Mouse (Mus musculus) kidney, adult 11 months (tissue): ENCODE measurements around the gene Odf3l1.
A peak's percentile ranks its signal among the peaks of the same experiment; 100 is the strongest.

Experiments used
- DNase-seq: peaks from one replicate; pipeline ENCODE4 v3.0.0; 2022

Odf3l1 gene

DNA sequence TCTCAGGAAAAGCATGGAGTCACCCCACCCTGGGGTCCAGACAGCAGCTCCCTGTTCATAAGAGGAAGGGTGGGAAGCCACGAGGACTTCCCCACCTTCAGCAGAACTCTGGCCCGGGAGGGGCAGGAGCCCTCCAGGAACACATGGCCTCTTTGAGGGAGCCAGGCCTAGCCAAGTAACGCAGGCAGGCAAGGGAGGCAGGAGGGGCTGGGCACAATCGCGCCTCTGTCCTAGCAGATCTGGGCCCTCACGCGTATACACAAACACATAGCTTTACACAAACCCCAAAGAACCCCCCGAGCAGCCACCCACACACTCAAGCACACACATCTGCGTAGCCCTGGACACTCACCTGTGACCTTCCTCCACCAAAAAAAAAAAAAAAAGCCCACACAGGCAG, 16.3 kb upstream of the Odf3l1 start:
- DNase-seq: no peak

DNA sequence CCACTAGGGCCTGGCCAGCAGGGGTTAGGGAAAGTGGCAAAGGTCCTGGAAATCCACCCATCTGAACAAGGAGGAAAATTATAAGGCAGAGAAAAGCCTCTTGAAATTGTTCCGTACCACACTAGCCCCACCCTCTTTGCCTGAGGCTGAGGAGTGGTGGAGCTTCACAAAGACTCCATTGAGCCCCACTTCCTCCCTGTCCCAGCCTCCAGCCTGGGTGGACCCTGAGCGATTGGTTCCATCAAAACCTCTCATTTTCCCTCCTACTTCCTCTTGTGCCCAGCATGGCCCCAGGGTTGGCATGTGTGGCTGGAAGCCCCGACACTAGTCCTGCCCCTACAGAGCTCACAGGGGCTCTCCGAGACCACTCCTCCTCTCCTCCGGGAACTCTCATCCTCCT, 12.8 kb upstream of the Odf3l1 start:
- DNase-seq: no peak

GRCm38 (mm10) chr9:56876784-56877183, 12.3 kb upstream of the Odf3l1 start:
- DNase-seq: peak; percentile 63

DNA sequence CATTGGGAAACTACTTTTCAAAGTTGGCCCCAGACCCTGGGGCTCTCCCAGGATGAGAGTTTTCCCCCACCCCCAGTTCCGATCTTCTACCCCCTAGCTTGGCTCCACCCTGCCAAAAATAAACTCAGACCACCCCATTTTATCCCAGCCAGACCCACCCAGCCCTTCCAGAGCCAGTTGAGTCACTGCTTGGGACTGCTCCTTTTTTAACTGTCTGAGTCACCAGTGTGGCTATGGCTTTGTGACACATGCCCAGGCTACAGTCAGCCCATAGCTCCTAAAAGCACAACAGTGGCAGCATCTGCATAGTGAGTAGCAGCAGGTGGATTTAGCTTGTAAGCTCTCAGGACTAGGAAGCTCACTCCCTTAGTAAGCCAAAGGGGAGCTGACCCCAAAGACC, 8.6 kb upstream of the Odf3l1 start:
- DNase-seq: no peak

DNA sequence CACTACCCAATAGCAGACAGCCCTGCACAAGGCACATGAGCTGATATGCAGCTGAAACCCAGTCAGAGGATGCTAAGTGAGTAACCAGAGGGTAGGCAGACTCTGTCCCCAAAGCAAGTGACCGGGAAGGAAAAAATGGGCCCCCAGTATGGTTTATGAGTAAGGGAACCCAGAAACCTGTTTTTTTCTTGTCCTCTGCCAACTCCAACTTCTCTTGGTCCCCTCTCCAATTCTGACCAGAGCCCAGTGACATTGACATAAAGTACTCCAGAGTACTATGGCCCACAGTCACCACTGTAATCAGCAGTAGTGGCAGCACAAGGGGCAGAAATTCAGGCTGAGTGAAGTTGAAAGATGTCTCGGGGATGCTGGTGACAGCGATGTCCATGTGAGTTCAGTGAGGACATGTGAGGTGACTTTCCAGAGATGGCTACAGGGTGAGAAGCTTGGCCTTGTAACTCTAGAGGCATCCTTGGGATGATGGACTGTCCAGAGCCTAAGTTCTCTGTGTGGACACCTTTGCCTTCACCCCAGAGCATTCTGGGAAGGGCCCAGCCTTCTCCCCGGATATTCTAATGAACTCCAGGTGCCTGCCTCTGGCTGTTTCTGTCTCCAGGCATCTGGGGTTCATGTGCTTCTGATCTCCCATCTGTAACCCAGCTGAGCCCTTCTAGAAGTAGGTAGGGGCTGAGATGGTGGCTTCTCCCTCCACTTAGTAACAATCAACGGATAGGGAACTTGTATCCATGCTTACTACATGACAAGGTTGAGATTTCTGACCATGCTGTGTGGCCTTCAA, 7.8 kb upstream of the Odf3l1 start:
- no peak for DNase-seq

DNA sequence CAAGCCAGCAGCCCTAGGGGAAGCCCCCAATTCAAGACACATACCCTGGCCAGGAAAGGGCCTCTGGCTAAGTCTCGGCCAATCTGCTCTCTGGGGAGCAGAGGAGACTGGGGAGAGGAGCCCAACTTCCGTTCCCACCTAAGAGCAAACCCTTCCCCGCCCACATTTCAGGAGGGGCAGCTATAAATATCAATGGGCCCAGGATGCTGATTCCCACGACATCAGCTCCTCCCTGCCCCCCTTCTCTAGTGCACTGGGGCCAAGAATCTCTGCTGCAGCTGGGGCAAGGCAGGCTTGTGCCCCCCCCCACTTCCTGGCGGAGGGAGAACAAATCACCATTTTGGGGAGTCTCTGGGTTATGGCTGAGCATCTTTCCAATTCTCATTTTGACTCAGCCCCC, 6.7 kb upstream of the Odf3l1 start:
- DNase-seq: no peak

DNA sequence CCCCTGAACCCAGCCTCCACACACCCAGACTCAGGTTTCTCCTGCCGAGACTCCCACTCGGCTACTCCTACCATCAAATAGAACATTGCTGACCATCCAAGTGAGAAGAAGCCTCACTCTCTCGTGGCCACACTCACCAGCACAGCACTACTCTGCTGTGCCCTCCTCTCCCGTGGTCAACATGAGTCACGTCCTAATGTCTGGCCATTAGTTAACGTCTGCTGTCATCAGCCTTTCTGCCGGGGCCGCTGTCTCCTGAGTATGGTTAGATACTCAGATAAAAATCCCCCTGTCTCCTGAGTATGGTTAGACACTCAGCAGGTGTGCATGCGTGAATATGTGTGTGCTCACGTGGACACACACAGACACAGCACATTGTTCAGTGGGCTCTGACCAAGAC, 6.3 kb upstream of the Odf3l1 start:
- no peak for DNase-seq

- peak; percentile 93 for DNase-seq
Measured at GRCm38 (mm10) chr9:56869552-56869951, 5.1 kb upstream of the Odf3l1 start.

GRCm38 (mm10) chr9:56868292-56868691, 3.8 kb upstream of the Odf3l1 start:
- no peak for DNase-seq

GRCm38 (mm10) chr9:56866430-56866829, 2.0 kb upstream of the Odf3l1 start:
- DNase-seq: no peak

DNA sequence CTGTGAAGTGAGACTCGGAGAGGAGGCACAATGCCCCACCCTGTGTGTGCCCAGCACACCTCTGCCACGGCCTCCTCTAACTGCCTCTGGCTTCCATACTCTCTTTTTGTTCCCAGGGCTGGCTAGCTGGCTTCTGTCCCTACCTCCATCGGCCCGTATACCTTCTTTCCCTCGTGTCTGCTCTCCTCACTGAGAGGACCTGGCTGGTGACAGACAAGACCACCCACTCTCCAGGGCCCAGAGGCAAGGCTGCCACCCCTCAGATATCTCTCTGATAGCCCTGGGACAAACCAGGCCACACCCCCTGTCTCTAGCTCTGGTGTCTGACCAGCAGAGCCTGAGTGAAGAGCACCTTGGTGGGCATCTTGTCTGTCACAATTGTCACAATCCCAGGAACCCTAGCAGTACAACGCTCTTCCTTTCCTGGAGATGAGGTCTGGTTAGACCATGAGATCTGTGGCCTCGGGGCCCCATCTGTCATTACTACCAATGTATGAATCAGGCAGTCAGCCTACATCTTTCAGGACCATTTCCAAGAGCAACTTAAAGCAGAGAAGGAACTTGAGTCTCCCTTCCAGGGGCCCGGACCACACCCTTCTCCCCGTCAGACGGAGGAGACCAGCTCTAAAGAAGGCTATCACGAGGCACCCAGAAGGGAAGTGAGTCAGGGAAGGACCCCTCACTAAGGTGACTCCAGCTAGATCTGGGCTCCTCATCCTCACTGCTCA, 1.4 kb upstream of the Odf3l1 start:
- no peak for DNase-seq

DNA sequence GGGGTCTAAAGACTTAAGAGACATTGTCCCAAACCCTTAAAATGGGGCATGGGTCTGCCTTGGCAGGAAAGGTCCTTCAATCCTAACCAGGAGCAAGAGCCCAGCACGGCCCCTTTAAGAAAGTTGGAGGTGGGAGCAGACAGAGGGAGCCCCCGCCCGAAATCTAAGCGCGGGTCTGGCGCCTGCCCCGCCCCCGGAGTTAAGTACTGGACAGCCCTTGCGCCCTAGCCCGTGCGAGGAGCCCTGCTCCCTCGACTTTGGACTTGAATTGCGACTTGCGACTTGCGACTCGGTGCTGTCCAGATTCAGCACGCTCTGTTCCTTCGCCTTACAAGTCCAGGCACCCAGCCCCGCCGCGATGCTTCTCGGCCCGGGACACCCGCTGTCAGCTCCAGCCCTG, 353 bp upstream of the Odf3l1 start, which contains the start of gene Cspg4:
Gene Cspg4 (plus strand): TSS at position 202 of the 400 bp plus-strand sequence.
- peak; percentile 79 for DNase-seq

- DNase-seq: peak; percentile 43
Measured at GRCm38 (mm10) chr9:56862863-56863262, 1.6 kb downstream of the Odf3l1 start.

GRCm38 (mm10) chr9:56860486-56861269, 3.8 kb downstream of the Odf3l1 start:
- peak; percentile 49 for DNase-seq

DNA sequence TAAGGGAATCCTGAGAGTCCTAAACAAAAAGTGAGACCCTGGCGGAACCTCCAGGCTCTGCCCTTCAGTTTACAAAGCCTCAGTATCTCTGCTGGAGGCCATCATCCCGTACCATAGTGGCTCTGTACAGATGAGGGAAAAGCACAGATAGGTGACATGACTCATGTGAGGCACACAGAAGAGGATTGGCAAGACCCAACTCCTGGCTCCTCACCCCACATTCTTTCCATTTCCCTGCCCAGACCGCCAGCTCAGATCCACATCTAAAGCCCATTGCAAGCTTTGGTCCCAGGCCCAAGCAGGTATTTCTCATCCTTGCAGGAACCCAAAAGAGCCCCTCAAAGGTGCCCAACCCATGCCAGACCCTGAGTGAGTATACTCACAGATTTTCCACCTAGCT, 4.4 kb downstream of the Odf3l1 start:
- no peak for DNase-seq

- no peak for DNase-seq
Measured at GRCm38 (mm10) chr9:56857463-56857862, 7.0 kb downstream of the Odf3l1 start.

- DNase-seq: no peak
Measured at GRCm38 (mm10) chr9:56851778-56852177, 12.7 kb downstream of the Odf3l1 start.

DNA sequence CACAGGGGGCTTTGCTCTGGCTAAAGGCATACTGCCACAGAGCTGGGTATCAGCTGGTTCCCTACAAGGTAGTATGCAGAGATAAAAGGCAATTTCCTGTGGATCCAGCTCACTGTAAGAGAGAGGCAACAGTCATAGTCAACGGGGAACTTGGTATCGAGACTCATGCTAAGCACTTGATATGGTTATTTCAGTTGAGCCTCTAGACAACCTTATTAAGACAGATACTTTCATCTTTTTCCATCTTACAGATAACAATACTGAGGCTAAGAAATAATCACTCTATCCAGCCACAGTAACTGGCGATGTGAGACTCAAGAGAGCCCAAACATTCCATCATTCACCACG, 13.6 kb downstream of the Odf3l1 start:
- no peak for DNase-seq

- no peak for DNase-seq
Measured at GRCm38 (mm10) chr9:56850128-56850904, 14.2 kb downstream of the Odf3l1 start.

GRCm38 (mm10) chr9:56847523-56847922, 17.0 kb downstream of the Odf3l1 start:
- peak; percentile 62 for DNase-seq

- DNase-seq: no peak
Measured at GRCm38 (mm10) chr9:56844644-56845043, 19.8 kb downstream of the Odf3l1 start.

DNA sequence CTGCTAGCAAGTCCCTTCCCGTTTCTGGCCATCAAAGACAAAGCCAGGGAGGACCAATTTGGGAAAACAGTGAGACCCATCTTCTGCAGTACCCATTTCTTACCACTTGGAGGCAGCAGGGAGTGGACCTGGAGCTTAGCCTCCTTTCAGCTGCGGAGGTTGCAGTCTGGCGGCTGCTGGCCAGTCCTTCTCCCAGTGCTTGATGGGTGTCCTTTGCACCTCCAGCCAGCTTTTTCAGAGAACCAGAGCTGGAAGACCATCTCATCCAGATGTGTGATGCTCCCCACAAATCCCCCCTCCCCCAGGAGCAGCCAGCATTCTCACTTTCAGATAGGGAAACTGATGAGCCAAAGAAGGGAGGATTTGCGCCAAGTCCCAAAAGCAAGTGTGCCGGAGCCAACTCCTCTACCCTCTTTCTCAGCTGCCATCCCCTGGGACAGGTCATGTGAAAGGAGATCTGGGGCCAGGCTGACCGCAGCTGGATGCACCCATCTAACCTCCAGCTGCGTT, 20.7 kb downstream of the Odf3l1 start:
- peak; percentile 41 for DNase-seq

DNA sequence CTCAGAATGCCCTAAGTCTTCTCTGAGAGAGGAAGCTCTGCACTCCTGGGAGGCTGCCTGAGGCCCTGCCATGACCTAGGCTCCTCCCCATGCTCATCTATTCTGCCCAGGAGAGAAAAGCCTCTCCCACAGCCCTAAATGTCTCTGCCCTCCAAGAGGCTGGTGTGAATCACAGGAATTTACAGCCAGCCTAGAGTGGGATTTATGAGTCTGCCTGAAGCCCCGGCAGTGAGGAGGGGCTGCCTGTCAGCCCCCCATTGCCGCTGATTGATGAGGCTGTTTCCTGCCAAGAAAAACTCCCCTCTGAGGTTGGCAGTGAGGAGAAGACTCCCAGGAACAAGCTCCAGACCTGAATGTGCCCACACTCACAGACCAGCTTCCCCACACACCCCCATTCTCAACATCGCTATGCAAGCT, 22.2 kb downstream of the Odf3l1 start:
- no peak for DNase-seq
